Mouse (Mus musculus) cerebellum, postnatal 25 days (tissue): ENCODE measurements at regions not wholly inside any gene's neighbourhood (a gene's known extent, or its start where the extent isn't known, plus 50 kb on each side); places are given as distances from the start of the nearest gene placed in this dataset.

Source experiments
- DNase-seq, 2 experiments: peaks; one replicate each; pipeline ENCODE4 v3.0.0; 2021; ENCODE audit warnings: mixed read lengths in 2 of 2

DNA sequence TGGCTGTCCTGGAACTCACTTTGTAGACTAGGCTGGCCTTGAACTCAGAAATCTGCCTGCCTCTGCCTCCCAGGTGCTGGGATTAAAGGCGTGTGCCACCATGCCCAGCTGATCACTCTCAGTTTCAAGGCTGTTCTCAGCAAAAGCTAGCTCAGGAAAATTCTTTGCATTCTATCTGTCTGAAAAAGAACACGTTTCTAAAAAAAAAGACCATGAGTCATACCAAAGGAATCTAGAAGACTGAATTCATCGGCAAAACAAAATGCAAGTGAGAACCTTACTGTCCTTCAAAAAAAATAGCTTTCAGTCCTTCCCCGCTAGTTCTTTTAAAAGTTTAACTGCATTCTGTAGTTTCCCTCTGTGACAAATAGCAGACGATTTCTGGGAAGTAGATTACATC, 596.3 kb upstream of the Syt1 start:
- DNase-seq = no peak

DNA sequence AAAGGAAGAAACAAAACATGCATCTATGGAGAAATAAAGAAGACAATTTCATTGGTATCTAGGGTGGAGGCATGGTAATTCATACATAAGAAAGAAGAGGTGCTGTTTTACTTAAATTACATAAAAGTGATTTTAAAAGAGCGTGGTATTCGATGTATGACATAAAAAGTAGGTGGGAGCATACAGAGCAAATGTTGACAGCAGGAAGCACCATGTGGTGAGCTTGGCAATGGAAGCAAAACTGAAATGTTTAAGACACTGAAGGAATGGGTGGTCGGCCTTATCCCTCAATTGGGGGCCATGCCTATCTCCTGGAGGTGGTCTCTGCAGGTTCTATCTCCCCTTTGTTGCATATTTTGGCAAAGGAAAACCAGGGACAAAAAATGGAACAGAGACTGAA, 592.5 kb upstream of the Syt1 start:
- no peak for DNase-seq

GRCm38 (mm10) chr10:109598604-109599003, 587.8 kb upstream of the Syt1 start:
- no peak for DNase-seq

DNA sequence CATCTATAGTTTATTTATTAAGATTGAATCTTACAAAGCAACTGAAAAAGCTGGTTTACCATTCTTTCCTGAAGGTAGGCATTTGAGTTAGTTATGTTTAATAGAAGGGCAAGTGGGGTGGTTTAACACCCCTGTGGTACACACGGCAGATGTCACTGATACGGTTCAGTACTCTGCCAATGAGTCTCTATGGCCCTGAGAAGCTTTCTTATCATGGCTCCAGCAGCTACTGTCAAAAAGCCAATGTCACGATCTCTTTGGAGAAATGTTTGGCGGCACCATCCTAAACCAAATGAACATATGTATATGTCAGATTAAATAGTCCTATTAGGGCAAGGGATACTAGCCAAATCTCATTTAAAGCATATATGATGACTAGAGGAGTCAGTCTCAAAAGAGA, 562.4 kb upstream of the Syt1 start:
- DNase-seq = peak in 1 of 2 experiments; percentile 38

DNA sequence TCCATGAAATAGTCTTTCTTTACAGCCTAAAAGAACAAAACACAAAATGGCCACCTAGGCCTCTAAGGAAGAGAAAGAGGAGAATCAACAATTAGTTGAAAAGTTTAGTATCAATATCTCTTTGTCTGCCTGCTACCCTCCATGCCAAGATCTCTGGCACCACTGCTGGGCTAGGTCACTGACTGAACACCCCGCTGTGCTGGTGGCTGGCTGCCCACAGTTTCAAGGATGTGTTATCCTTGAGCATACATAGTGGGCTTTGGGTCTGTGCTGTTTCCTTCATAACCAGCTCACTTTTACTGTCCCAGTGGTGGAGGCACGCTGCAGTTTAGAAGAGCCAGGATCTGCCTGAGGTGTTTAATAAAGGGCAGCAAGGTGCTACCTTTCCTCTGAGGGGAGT, 559.0 kb upstream of the Syt1 start:
- DNase-seq = peak; percentile 65 to 79

DNA sequence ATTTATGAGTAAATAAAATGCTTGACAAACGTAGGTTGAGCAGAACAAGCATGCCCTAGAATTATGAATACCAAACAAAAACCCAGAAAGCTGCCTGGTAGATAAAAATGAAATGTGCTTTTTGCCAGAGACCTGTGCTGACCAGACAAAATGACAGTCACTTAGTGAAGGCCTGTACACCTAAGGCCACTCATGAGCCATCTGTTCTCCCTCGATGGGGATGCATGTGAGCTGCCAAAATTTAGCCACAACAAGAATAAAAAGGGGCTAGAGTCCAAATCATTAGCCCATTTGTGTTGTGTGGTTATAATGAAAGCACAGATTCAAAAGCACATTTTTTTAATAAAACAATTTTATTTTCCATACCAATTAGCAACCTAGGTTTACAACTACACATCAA, 555.9 kb upstream of the Syt1 start:
- peak; percentile 83 to 86 for DNase-seq

DNA sequence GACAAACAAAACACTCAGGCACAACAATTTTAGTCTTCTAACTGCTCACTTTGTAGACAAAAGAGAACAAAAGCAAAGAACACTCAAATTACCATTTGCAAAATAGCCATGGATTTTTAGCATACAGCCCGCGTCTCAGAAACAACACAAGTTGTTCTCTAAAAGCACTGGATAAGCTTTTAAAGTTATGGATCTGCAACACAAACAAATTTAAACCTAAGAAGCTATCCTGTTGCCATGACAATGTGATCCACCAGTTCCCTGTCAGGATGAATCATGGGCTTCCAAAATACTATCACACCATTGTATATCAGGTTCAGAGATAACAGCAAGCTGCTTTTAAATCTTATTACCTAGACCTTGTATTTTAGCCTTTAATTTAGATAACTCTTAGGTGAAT, 550.9 kb upstream of the Syt1 start:
- DNase-seq = no peak

GRCm38 (mm10) chr10:109561094-109561493, 550.3 kb upstream of the Syt1 start:
- no peak for DNase-seq

DNA sequence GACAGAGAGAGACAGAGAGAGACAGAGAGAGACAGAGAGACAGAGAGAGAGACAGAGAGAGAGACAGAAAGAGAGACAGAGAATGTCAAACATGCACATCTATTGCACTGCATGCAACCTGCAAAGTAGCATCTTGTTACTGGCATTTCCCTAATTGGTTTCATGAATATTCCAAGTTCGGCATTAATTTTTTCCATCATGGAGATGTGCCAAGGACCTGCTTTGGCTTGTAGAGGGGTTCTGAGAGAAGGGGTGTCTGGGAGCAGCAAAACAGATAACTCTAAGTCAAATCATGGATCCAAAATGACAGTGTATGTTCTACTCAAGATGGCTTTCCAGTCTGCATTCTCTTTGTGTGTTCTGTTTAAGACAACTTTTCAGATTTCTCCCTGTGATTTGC, 532.5 kb upstream of the Syt1 start:
- DNase-seq = no peak

DNA sequence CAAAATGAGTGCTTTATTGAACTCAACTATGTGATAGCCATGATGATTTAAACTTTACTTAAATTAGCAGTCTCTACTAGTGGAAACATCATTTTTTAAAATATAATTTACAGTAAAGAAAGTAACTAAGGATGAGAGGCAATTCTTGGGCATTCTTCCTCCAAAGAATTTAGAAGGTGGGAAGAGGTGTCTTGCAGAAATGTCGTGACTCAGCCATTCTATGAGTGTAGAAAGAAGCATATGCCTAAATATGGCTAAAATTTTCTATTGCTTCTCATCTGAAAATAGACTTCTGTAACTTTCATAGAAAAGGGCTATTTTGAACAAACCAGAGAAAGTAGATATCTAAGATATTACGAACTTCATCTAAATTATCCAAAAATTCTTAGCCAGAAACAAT, 529.4 kb upstream of the Syt1 start:
- no peak for DNase-seq

DNA sequence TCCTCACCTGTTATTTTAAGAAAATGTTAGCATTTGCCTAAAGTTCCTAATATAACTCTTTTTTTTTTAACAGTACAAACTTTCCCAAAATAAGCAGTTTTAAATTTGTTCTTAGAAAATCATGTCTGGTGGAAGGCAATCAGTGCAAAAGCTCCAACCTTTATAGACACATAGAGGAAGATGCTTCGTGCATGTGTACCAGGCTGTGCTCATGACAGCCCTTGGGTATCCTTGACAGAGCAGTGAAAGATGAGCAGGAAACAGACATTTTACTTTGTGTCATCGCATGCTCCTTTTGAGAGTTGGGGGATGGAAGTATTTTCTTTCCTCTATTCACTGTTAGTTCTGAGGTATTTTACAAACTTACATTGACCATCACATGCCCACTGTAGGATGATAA, 517.3 kb upstream of the Syt1 start:
- no peak for DNase-seq

- DNase-seq = no peak
Measured at GRCm38 (mm10) chr10:109521681-109522080, 510.9 kb upstream of the Syt1 start.

DNA sequence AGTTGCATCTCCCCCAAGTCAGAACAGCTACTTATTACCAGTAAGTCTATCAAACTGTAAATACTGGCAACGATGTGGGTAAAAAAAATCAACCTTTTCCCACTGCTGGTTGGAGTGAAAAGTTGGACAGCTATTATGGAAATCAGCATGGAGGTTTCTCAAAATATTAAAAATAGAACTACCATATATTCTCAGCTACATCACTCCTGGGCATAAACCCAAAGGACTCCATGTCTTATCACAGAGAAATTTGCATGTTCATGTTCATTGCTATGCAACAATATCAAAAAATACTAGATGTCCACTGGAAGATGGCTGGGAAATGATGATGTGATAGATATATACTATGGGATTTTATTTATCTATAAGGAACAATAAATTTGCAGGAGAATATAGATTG, 506.9 kb upstream of the Syt1 start:
- DNase-seq = no peak

GRCm38 (mm10) chr10:109515225-109515624, 504.4 kb upstream of the Syt1 start:
- DNase-seq = no peak

DNA sequence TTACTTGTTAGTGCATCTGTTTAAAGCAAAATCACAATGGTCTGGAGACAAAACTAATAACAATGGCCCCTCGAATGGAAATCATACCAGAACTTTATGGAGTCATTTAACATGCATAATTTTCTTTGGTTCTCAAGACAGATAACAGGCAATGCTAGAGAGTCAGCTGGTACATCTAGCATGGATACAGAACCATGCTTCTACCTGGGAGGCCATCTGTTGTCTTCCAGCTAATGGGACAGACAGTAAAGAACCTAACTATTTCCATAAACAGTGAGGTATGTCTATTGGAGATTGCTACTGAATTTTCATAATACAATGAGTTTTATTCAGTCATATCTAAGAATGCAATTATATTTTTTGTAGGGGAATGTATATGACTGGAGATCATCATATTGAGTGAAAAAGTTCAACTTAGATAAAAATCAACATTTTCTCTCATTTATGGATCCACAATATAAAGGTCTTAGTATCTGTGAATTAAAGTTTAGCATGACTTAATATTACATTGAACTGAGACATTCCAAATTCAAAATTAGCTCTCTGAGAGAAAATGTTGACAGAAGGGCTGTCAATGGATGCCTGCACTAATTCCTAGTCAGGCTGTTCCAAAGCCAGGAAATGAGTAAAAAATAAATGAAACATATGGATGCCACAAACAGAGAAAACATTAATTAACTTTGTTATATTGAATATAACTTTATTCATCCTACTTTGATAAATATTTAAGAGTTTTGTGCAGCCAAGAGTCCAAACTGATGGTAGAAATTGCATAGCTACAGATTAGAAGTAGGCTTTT, 500.3 kb upstream of the Syt1 start:
- DNase-seq = peak in 1 of 2 experiments; percentile 35

- DNase-seq = no peak
Measured at GRCm38 (mm10) chr10:109508553-109508952, 497.8 kb upstream of the Syt1 start.

- no peak for DNase-seq
Measured at GRCm38 (mm10) chr10:109507228-109507627, 496.4 kb upstream of the Syt1 start.

GRCm38 (mm10) chr10:109504683-109505082, 493.9 kb upstream of the Syt1 start:
- DNase-seq = peak in 1 of 2 experiments; percentile 14

DNA sequence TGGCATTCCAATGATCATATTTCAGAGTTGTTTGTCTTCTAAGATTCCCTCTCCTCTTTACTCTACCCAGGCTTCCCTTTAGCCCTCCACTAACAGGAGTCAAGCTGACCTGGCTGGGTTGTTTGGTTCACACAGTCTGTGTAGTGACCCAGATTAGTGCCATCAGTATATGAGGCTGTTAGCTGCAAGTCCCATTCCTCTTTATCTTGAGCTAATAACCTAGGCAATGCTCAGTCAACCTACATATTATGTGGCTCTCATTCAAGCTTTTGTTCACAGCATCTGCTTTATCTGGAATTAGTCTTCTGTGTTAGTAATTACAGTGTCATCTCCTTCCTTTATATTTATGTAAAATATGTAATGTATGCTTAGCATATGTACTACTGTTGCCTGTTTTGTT, 490.1 kb upstream of the Syt1 start:
- DNase-seq = no peak

DNA sequence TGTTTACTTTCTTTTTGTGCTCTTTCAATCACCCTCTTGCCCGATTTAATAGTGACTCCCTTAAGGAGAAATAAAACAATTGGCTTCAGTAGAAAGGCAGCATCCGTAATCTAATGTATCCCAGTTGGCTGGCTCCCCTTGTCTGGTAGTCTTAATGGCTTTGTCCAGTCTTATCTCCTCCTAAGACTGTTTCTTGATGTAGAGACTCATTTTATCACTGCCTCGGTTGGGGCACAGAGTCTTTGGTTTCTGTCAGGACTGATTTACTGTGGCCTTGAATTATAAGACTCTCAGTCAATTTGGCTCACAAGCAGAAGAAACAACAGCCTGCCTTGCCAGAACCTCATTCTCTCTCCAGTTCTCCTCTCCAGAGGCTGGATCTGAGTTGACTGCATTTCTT, 487.5 kb upstream of the Syt1 start:
- no peak for DNase-seq

DNA sequence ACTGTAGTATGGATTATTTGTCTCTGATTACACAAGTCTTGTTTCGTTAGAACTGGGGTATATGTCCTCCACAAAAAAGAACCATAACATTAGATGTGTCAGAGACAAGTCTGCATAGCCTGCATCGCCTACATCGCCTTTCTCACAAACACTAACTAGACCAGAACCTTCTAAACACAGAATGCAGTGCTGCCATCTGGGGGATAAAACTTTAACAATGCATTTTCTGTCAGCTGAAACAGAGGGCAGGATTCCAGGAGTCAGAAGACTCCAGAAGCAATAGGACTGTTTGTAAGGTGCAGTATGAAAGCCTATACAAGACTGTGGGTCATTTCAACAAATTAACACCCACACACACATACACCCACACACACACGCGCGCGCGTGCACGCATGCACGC, 485.4 kb upstream of the Syt1 start:
- DNase-seq = peak; percentile 56 to 76

GRCm38 (mm10) chr10:109490765-109491164, 480.0 kb upstream of the Syt1 start:
- DNase-seq = no peak

GRCm38 (mm10) chr10:109488000-109488399, 477.2 kb upstream of the Syt1 start:
- DNase-seq = no peak

DNA sequence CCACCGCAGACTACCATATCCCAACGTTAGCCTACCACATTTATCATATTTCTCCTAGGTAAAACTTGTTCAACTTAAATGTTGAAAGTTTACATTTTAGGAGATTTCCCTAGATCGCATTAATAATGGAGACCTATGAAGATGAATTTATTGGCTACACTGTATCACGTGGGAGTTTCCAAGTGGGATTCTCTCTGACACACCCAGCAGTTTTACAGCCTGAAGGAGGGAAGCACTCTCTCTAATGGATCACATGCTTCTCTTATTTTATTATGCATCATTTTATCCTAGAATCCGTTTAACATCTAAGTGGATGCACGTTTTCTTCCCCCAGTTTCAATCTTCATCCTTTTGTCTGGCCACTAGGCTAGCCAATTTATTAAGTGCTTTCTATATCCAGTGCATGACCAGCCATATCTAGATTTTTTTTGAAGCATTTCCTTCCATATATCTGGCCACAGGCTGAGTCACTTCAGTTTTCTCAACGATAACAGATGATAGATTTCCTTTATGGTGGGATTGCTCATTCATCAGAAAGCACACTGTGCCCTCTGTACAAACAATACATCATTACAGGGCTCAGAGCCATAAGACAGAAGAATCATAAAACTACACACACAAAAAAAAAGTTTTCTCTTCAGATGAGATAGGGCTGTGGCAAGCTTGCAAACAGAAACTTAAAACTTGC, 476.3 kb upstream of the Syt1 start:
- no peak for DNase-seq

DNA sequence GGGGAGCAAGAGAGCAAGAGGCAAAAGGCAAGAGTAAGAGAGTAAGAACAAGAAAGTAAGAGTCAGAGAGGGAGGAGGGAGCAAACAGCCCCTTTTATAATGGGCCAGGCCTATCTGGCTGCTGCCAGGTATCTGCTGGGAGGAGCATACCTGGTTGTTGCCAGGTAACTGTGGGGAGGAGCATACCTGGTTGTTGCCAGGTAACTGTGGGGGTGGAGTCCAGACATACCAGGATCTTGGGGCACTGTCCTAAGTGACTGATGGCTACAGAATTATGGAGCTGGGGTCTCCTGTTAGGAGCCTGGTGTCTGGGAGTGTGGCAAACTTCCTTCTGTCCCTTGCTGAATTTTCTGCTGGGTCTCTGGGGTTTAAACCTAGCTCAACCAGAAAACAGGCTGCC, 469.8 kb upstream of the Syt1 start:
- DNase-seq = no peak
